Mouse (Mus musculus) large intestine, adult 2 months (tissue): ENCODE results near the gene Gm7792. TPM values are rescaled to one million over a fixed set of nuclear protein-coding genes. Genes with fewer than 3 reads are reported as not detected.
"Not testable (repeated sequence)": the region's sequence is repeated elsewhere in the genome, so short reads cannot be mapped to it uniquely, and the experiment has no call there.

Source experiments
- DNase-seq: peaks from one replicate; pipeline ENCODE4 v3.0.0-alpha.2; 2012; ENCODE audit warnings: low read depth, low spot score
- WGBS: fragments of 180-500 bp; shearing (Covaris S2); methylation state at CpG from one replicate; pipeline ENCODE4 v1.1.7; 2018; 5-methylcytosine and 5-hydroxymethylcytosine counted together
- polyA plus RNA-seq: library from polyadenylated mRNA; depleted of rRNA; stranded (reverse); fragments of >200 nt; gene quantifications from 2 replicates; pipeline ENCODE4 v1.2.3, GENCODE M21; 2012; rRNA removed

The Gm7792 gene
- polyA plus RNA-seq, result not detected in 2 replicates

DNA sequence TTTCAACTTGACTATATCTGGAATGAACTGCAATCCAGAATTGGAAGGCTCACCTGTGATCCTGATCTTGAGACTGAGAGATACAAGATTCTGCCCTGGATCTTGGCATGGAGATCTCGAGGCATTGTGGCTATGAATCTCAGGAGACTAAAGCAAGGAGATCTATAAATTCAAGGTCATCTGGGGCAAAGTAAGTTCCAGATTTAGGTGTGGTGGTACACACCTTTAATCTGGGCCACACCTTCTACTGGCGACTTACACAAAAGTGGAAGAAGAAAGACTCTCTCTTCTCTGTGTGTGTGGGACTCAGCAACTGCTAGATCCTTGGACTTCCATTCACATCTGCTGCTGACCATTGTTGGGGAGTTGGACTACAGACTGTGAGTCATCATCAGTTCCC lies at the start of gene Gm7792:
TSS of gene Gm7792 (plus strand) at position 301 of the 400 bp plus-strand sequence.
- DNase-seq, result not testable (repeated sequence)
- WGBS, result 77% methylated on average over 1 of the region's 2 CpGs

Other genes with a start within 250 kb of the Gm7792 start
- not detected in 2 replicates for gene C87414, start 172.2 kb upstream of the Gm7792 start, polyA plus RNA-seq
- not detected in 2 replicates for gene Gm16429, start 85.3 kb downstream of the Gm7792 start, polyA plus RNA-seq
- not detected in 2 replicates for gene BC061212, start 226.8 kb downstream of the Gm7792 start, polyA plus RNA-seq
- not detected in 2 replicates for gene Gm6351, start 232.6 kb downstream of the Gm7792 start, polyA plus RNA-seq